Mouse (Mus musculus): ENCODE results near the gene Topbp1. TPM values are rescaled to one million over a fixed set of nuclear protein-coding genes. Genes with fewer than 3 reads are reported as not detected.

The Topbp1 gene
- total and polyA plus RNA-seq, 3 experiments: 95.0 to 141 (median 104) TPM

GRCm38 (mm10) chr9:103387011-103387653 lies 82.1 kb downstream of the Topbp1 start:
- H3K4me1 ChIP-seq (ENCODE audit: control insufficient read depth in 1 of 2, insufficient read depth in 2 of 2): peaks cover 12 to 22% of the 10 kb centered on the region in 2 experiments
- in situ Hi-C loops (cut with MboI; ENCODE audit: low pct_ligation_motif_present, low pct_unique_long_range_greater_than_20kb, low sequenced_read_pairs): no loop called here
- no peak for DNase-seq (ENCODE audit: extremely low read depth)
- no peak overlapping the region for H3K27ac ChIP-seq (ENCODE audit: insufficient read depth, low read depth)
- H3K9me3 ChIP-seq (replicated peaks; ENCODE audit: low read length): no peaks in the 10 kb centered on the region
- H3K9ac ChIP-seq (ENCODE audit: insufficient read depth, low read depth): no peak overlapping the region
- H3K27me3 ChIP-seq (replicated peaks): peaks cover 4% of the 10 kb centered on the region
- no peak for TF ChIP-seq HCFC1 (IDR thresholded peaks at IDR 0.05; ENCODE audit: low read depth, low read length)
- TF ChIP-seq MAFK (IDR thresholded peaks at IDR 0.05; ENCODE audit: insufficient replicate concordance, low read length): no peak
- no peak for TF ChIP-seq BHLHE40 (IDR thresholded peaks at IDR 0.05; ENCODE audit: low read depth, low read length)
- TF ChIP-seq TCF12 (IDR thresholded peaks at IDR 0.05; ENCODE audit: low read depth, low read length): no peak
- TF ChIP-seq ELF1 (IDR thresholded peaks at IDR 0.05; ENCODE audit: low read depth, low read length): no peak
- TF ChIP-seq CHD1 (IDR thresholded peaks at IDR 0.05; ENCODE audit: low read depth, low read length): no peak
- TF ChIP-seq SIN3A (IDR thresholded peaks at IDR 0.05; ENCODE audit: low read length): no peak
- TF ChIP-seq ZNF384 (IDR thresholded peaks at IDR 0.05; ENCODE audit: low read depth, low read length): no peak
- TF ChIP-seq EP300 (IDR thresholded peaks at IDR 0.05; ENCODE audit: low read length): no peak
- TF ChIP-seq MAZ (IDR thresholded peaks at IDR 0.05; ENCODE audit: low read depth, low read length): no peak
- no peak for TF ChIP-seq USF1 (IDR thresholded peaks at IDR 0.05; ENCODE audit: low read depth, low read length)
- TF ChIP-seq POLR2AphosphoS2 (IDR thresholded peaks at IDR 0.05; ENCODE audit: low read depth, low read length): no peak
- TF ChIP-seq JUND (conservative IDR thresholded peaks at IDR 0.05; ENCODE audit: low read depth, low read length): no peak
- TF ChIP-seq RCOR1 (conservative IDR thresholded peaks at IDR 0.05; ENCODE audit: low read depth, low read length): no peak
- no peak for TF ChIP-seq POLR2A (IDR thresholded peaks at IDR 0.05; ENCODE audit: low read depth, low read length)
- TF ChIP-seq IRF4 (IDR thresholded peaks at IDR 0.05; ENCODE audit: low read depth, low read length): no peak
- no peak for TF ChIP-seq SMC3 (IDR thresholded peaks at IDR 0.05; ENCODE audit: low read depth, low read length)
- no peak for TF ChIP-seq UBTF (IDR thresholded peaks at IDR 0.05; ENCODE audit: low read depth, low read length)
- TF ChIP-seq NELFE (IDR thresholded peaks at IDR 0.05; ENCODE audit: low read depth, low read length): no peak
- TF ChIP-seq ZMIZ1 (IDR thresholded peaks at IDR 0.05; ENCODE audit: low read depth, low read length): no peak
- no peaks in the 10 kb centered on the region for H3K79me2 ChIP-seq (replicated peaks; ENCODE audit: control insufficient read depth, extremely low read depth, insufficient read depth, poor library complexity, severe bottlenecking)
- H3K4me3 ChIP-seq (replicated peaks in 1 of 3; ENCODE audit: low read depth in 2 of 3, low read length in 2 of 3, poor library complexity in 1 of 3): no peak overlapping the region
- dilution Hi-C loops (cut with MboI; ENCODE audit: extremely low pct_ligation_motif_present, extremely low pct_unique_long_range_greater_than_20kb, low sequenced_read_pairs): no loop called here
- H3K36me3 ChIP-seq (replicated peaks in 1 of 2; ENCODE audit: control insufficient read depth in 1 of 2, insufficient read depth in 1 of 2, low read length in 1 of 2): no peaks in the 10 kb centered on the region
- no peak overlapping the region for H3K4me2 ChIP-seq (ENCODE audit: insufficient read depth, low read depth, poor library complexity, severe bottlenecking)

- Histone ChIP-seq H3K27ac (ENCODE audit: insufficient read depth, low read depth) (no peak overlapping the region), H3K4me1 (ENCODE audit: control insufficient read depth in 1 of 2, insufficient read depth in 2 of 2) (peaks cover 4 to 7% of the 10 kb centered on the region in 2 experiments), H3K27me3 (replicated peaks) (peaks cover 4% of the 10 kb centered on the region), H3K4me2 (ENCODE audit: insufficient read depth, low read depth, poor library complexity, severe bottlenecking) (no peak overlapping the region), H3K79me2 (replicated peaks; ENCODE audit: control insufficient read depth, extremely low read depth, insufficient read depth, poor library complexity, severe bottlenecking) (no peaks in the 10 kb centered on the region), H3K9me3 (replicated peaks; ENCODE audit: low read length) (no peaks in the 10 kb centered on the region), H3K9ac (ENCODE audit: insufficient read depth, low read depth) (no peak overlapping the region), H3K36me3 (replicated peaks in 1 of 2; ENCODE audit: control insufficient read depth in 1 of 2, insufficient read depth in 1 of 2, low read length in 1 of 2) (no peaks in the 10 kb centered on the region), H3K4me3 (replicated peaks in 1 of 3; ENCODE audit: low read depth in 2 of 3, low read length in 2 of 3, poor library complexity in 1 of 3) (no peak overlapping the region)
- in situ Hi-C loops (cut with MboI; ENCODE audit: low pct_ligation_motif_present, low pct_unique_long_range_greater_than_20kb, low sequenced_read_pairs) (no loop called here), dilution Hi-C loops (cut with MboI; ENCODE audit: extremely low pct_ligation_motif_present, extremely low pct_unique_long_range_greater_than_20kb, low sequenced_read_pairs) (no loop called here)
- DNase-seq (ENCODE audit: extremely low read depth): no peak
- TF ChIP-seq PAX5 (IDR thresholded peaks at IDR 0.05; ENCODE audit: low read length): no peak
- TF ChIP-seq CTCF (conservative IDR thresholded peaks at IDR 0.05 in 1 of 2, IDR thresholded peaks at IDR 0.05 in 1 of 2; ENCODE audit: low read depth in 2 of 2, low read length in 2 of 2): no peak
- TF ChIP-seq MEF2A (IDR thresholded peaks at IDR 0.05; ENCODE audit: borderline replicate concordance, low read depth, low read length): no peak
These were observed 84.2 kb downstream of the Topbp1 start for GRCm38 (mm10) chr9:103389261-103389660.

Data from CH12.LX (cell line).